Mouse (Mus musculus) MEL (cell line): ENCODE measurements around the gene Ctsa. TPM values are rescaled to one million over a fixed set of nuclear protein-coding genes. Genes with fewer than 3 reads are reported as not detected.
A peak's percentile ranks its signal among the peaks of the same experiment; 100 is the strongest.

Experiments
- DNase-seq: peaks from one replicate; pipeline ENCODE4 v3.0.0; 2011; ENCODE audit warnings: low read depth, low spot score
- H3K27ac ChIP-seq: 2 replicates; pipeline ENCODE4 v1.5.1; 2012; ENCODE audit warnings: low read depth, mild to moderate bottlenecking, control low read depth, low read length, moderate library complexity; ENCODE audit not compliant: control insufficient read depth
- H3K27me3 ChIP-seq, 2 experiments: fragments of 150-350 bp in 1 of 2; sonication (generic) in 1 of 2; 2 replicates each; pipeline ENCODE4 v1.6.1; 2012; ENCODE audit warnings: low read length in 2 of 2, mild to moderate bottlenecking in 2 of 2, improper control_type of control experiment in 1 of 2, moderate library complexity in 1 of 2; ENCODE audit not compliant: insufficient read depth in 2 of 2, control insufficient read depth in 1 of 2
- H3K36me3 ChIP-seq, 2 experiments: 2 replicates each; pipeline ENCODE4 v1.6.1; 2012 to 2014; ENCODE audit warnings: low read length in 2 of 2, improper control_type of control experiment in 1 of 2, inconsistent platforms in 1 of 2, mild to moderate bottlenecking in 1 of 2; ENCODE audit not compliant: insufficient read depth in 2 of 2, control insufficient read depth in 1 of 2
- H3K4me1 ChIP-seq, 2 experiments: fragments of 150-350 bp in 1 of 2; sonication (generic) in 1 of 2; 2 replicates each; pipeline ENCODE4 v1.6.1; 2012; ENCODE audit warnings: low read length in 2 of 2, improper control_type of control experiment in 1 of 2, mild to moderate bottlenecking in 1 of 2; ENCODE audit not compliant: insufficient read depth in 2 of 2, control insufficient read depth in 1 of 2
- H3K4me3 ChIP-seq, 2 experiments: fragments of 150-350 bp in 1 of 2; sonication (generic) in 1 of 2; 2 replicates each; pipeline ENCODE4 v1.5.1; 2012; ENCODE audit warnings: low read depth in 2 of 2, low read length in 2 of 2, mild to moderate bottlenecking in 2 of 2, moderate library complexity in 2 of 2, control low read depth in 1 of 2, improper control_type of control experiment in 1 of 2; ENCODE audit not compliant: control insufficient read depth in 1 of 2, insufficient read depth in 1 of 2
- H3K79me2 ChIP-seq: 2 replicates; pipeline ENCODE4 v1.6.1; 2012; ENCODE audit warnings: mild to moderate bottlenecking, low read length, moderate library complexity; ENCODE audit not compliant: control insufficient read depth, poor library complexity, insufficient read depth
- H3K9ac ChIP-seq: 2 replicates; pipeline ENCODE4 v1.6.1; 2012; ENCODE audit warnings: low read depth, mild to moderate bottlenecking, control low read depth, low read length, moderate library complexity; ENCODE audit not compliant: control insufficient read depth, poor library complexity, severe bottlenecking
- H3K9me3 ChIP-seq: fragments of 150-350 bp; sonication (generic); replicated peaks from 2 replicates; pipeline ENCODE4 v1.6.1; 2012; ENCODE audit warnings: mild to moderate bottlenecking, low read length, improper control_type of control experiment, moderate library complexity; ENCODE audit not compliant: insufficient read depth
- BHLHE40 ChIP-seq: IDR thresholded peaks from 2 replicates; pipeline ENCODE4 v1.6.1; 2012; ENCODE audit warnings: low read depth, mild to moderate bottlenecking, inconsistent platforms, low read length, improper control_type of control experiment, borderline replicate concordance
- CHD1 ChIP-seq: IDR thresholded peaks from 2 replicates; pipeline ENCODE4 v1.6.1; 2012; ENCODE audit warnings: low read depth, mild to moderate bottlenecking, inconsistent platforms, low read length, improper control_type of control experiment
- CHD2 ChIP-seq: IDR thresholded peaks from 2 replicates; pipeline ENCODE4 v1.6.1; 2011; ENCODE audit warnings: low read length, improper control_type of control experiment
- ELF1 ChIP-seq: IDR thresholded peaks from 2 replicates; pipeline ENCODE4 v1.6.1; 2014; ENCODE audit warnings: low read depth, mild to moderate bottlenecking, inconsistent platforms, low read length, improper control_type of control experiment, moderate library complexity
- EP300 ChIP-seq, 2 experiments: IDR thresholded peaks; 2 replicates each; pipeline ENCODE4 v1.6.1; 2011; ENCODE audit warnings: improper control_type of control experiment in 2 of 2, low read length in 2 of 2, low read depth in 1 of 2, mild to moderate bottlenecking in 1 of 2
- ETS1 ChIP-seq: IDR thresholded peaks from 2 replicates; pipeline ENCODE4 v1.6.1; 2012; ENCODE audit warnings: low read depth, mild to moderate bottlenecking, inconsistent platforms, low read length, improper control_type of control experiment, moderate library complexity
- GATA1 ChIP-seq: IDR thresholded peaks from 2 replicates; pipeline ENCODE4 v1.6.1; 2011; ENCODE audit warnings: low read depth, low read length, improper control_type of control experiment
- HCFC1 ChIP-seq: IDR thresholded peaks from 2 replicates; pipeline ENCODE4 v1.6.1; 2012; ENCODE audit warnings: low read depth, mild to moderate bottlenecking, inconsistent platforms, low read length, improper control_type of control experiment, moderate library complexity
- MAFK ChIP-seq: IDR thresholded peaks from 2 replicates; pipeline ENCODE4 v1.6.1; 2011; ENCODE audit warnings: low read depth, mild to moderate bottlenecking, low read length, improper control_type of control experiment, borderline replicate concordance
- MAZ ChIP-seq: IDR thresholded peaks from 2 replicates; pipeline ENCODE4 v1.6.1; 2012; ENCODE audit warnings: low read depth, mild to moderate bottlenecking, inconsistent platforms, low read length, improper control_type of control experiment
- MXI1 ChIP-seq: IDR thresholded peaks from 2 replicates; pipeline ENCODE4 v1.6.1; 2011; ENCODE audit warnings: mild to moderate bottlenecking, low read depth, low read length, improper control_type of control experiment
- MYC ChIP-seq: IDR thresholded peaks from 2 replicates; pipeline ENCODE4 v1.6.1; 2011; ENCODE audit warnings: low read depth, mild to moderate bottlenecking, low read length, improper control_type of control experiment, moderate library complexity
- NELFE ChIP-seq: IDR thresholded peaks from 2 replicates; pipeline ENCODE4 v1.6.1; 2011; ENCODE audit warnings: low read depth, low read length, improper control_type of control experiment
- NRF1 ChIP-seq: IDR thresholded peaks from 2 replicates; pipeline ENCODE4 v1.6.1; 2014; ENCODE audit warnings: low read depth, mild to moderate bottlenecking, inconsistent platforms, low read length, improper control_type of control experiment, moderate library complexity; ENCODE audit not compliant: poor library complexity, insufficient read depth, severe bottlenecking
- POLR2A ChIP-seq, 2 experiments: IDR thresholded peaks; 2 replicates each; pipeline ENCODE4 v1.6.1; 2011 to 2012; ENCODE audit warnings: low read length in 2 of 2, mild to moderate bottlenecking in 2 of 2, control low read depth in 1 of 2, improper control_type of control experiment in 1 of 2, low read depth in 1 of 2, moderate library complexity in 1 of 2; ENCODE audit not compliant: control insufficient read depth in 1 of 2, insufficient read depth in 1 of 2, poor library complexity in 1 of 2
- POLR2AphosphoS2 ChIP-seq: IDR thresholded peaks from 2 replicates; pipeline ENCODE4 v1.6.1; 2011; ENCODE audit warnings: low read length, improper control_type of control experiment
- RAD21 ChIP-seq: IDR thresholded peaks from 2 replicates; pipeline ENCODE4 v1.6.1; 2011; ENCODE audit warnings: mild to moderate bottlenecking, low read depth, low read length, improper control_type of control experiment
- RCOR1 ChIP-seq: IDR thresholded peaks from 2 replicates; pipeline ENCODE4 v1.6.1; 2012; ENCODE audit warnings: low read depth, mild to moderate bottlenecking, inconsistent platforms, low read length, improper control_type of control experiment
- SIN3A ChIP-seq: IDR thresholded peaks from 2 replicates; pipeline ENCODE4 v1.6.1; 2012; ENCODE audit warnings: low read length, improper control_type of control experiment, inconsistent platforms
- SMC3 ChIP-seq: IDR thresholded peaks from 2 replicates; pipeline ENCODE4 v1.6.1; 2011; ENCODE audit warnings: low read depth, low read length, improper control_type of control experiment
- TAL1 ChIP-seq: IDR thresholded peaks from 2 replicates; pipeline ENCODE4 v1.6.1; 2012; ENCODE audit warnings: mild to moderate bottlenecking, inconsistent platforms, low read length, moderate library complexity, mixed read lengths
- TBP ChIP-seq: IDR thresholded peaks from 2 replicates; pipeline ENCODE4 v1.8.0; 2011; ENCODE audit warnings: low read depth, low read length, improper control_type of control experiment
- TCF12 ChIP-seq: IDR thresholded peaks from 2 replicates; pipeline ENCODE4 v1.6.1; 2014; ENCODE audit warnings: low read depth, mild to moderate bottlenecking, inconsistent platforms, low read length, improper control_type of control experiment, moderate library complexity
- UBTF ChIP-seq: IDR thresholded peaks from 2 replicates; pipeline ENCODE4 v1.6.1; 2012; ENCODE audit warnings: low read depth, mild to moderate bottlenecking, inconsistent platforms, low read length, improper control_type of control experiment, moderate library complexity, borderline replicate concordance; ENCODE audit not compliant: insufficient read depth
- USF1 ChIP-seq: IDR thresholded peaks from 2 replicates; pipeline ENCODE4 v1.6.1; 2014; ENCODE audit warnings: low read depth, mild to moderate bottlenecking, inconsistent platforms, low read length, improper control_type of control experiment, moderate library complexity
- USF2 ChIP-seq, 2 experiments: IDR thresholded peaks; 2 replicates each; pipeline ENCODE4 v1.6.1; 2011 to 2012; ENCODE audit warnings: improper control_type of control experiment in 2 of 2, low read length in 2 of 2, borderline replicate concordance in 1 of 2, inconsistent platforms in 1 of 2, low read depth in 1 of 2, mild to moderate bottlenecking in 1 of 2; ENCODE audit not compliant: insufficient read depth in 1 of 2
- ZNF384 ChIP-seq: IDR thresholded peaks from 2 replicates; pipeline ENCODE4 v1.6.1; 2012; ENCODE audit warnings: low read depth, mild to moderate bottlenecking, inconsistent platforms, low read length, improper control_type of control experiment
- polyA plus RNA-seq, 2 experiments: library from polyadenylated mRNA; stranded (reverse) in 1 of 2; unstranded in 1 of 2; fragments of >175 nt in 1 of 2; fragments of >200 nt in 1 of 2; gene quantifications; 2 replicates each; pipeline versions ENCODE4 v1.2.1 to v1.2.4; 2012; ENCODE audit warnings: low replicate concordance in 2 of 2, low read depth in 1 of 2; ENCODE audit not compliant: insufficient read length in 2 of 2, insufficient read depth in 1 of 2, missing spikeins in 1 of 2
- total RNA-seq: library from RNA; depleted of rRNA; stranded (reverse); fragments of 300-350 nt; gene quantifications from 2 replicates; pipeline ENCODE4 v1.2.3, GENCODE M21; 2012

Gene Ctsa
- total and polyA plus RNA-seq, 3 experiments = 50.5 to 87.7 TPM; not detected in 1

GRCm38 (mm10) chr2:164825521-164825920 lies 7.2 kb upstream of the Ctsa start:
- H3K27me3 ChIP-seq = no peaks in the 10 kb centered on the region
- no peak overlapping the region for H3K27ac ChIP-seq
- H3K4me1 ChIP-seq = peaks cover 2 to 31% of the 10 kb centered on the region in 2 experiments; a peak in 3 of 4 replicates
- peaks cover 0 to 23% of the 10 kb centered on the region in 2 experiments; a peak in 2 of 4 replicates for H3K36me3 ChIP-seq
- peaks cover 4% of the 10 kb centered on the region for H3K79me2 ChIP-seq
- no peak overlapping the region for H3K9ac ChIP-seq
- H3K4me3 ChIP-seq = no peak overlapping the region
- no peak for DNase-seq
- TF ChIP-seq ETS1 = no peak
- TF ChIP-seq POLR2A (IDR thresholded peaks at IDR 0.05; ENCODE audit: control insufficient read depth in 1 of 2, insufficient read depth in 1 of 2, low read depth in 1 of 2, low read length in 2 of 2, poor library complexity in 1 of 2) = no peak
- no peak for TF ChIP-seq NELFE
- TF ChIP-seq CHD1 = no peak
- H3K9me3 ChIP-seq = no peaks in the 10 kb centered on the region

GRCm38 (mm10) chr2:164827146-164827850 lies 5.4 kb upstream of the Ctsa start:
- DNase-seq = peak; percentile 79
- Histone ChIP-seq H3K9ac (peak overlapping the region; percentile 38), H3K27ac (peak overlapping the region; percentile 72), H3K27me3 (no peaks in the 10 kb centered on the region), H3K9me3 (no peaks in the 10 kb centered on the region), H3K4me1 (peaks cover 2 to 24% of the 10 kb centered on the region in 2 experiments; a peak in 3 of 4 replicates), H3K36me3 (peaks cover 0 to 19% of the 10 kb centered on the region in 2 experiments; a peak in 2 of 4 replicates), H3K4me3 (no peak overlapping the region), H3K79me2 (peaks cover 4% of the 10 kb centered on the region)
- TF ChIP-seq POLR2A (IDR thresholded peaks at IDR 0.05; ENCODE audit: control insufficient read depth in 1 of 2, insufficient read depth in 1 of 2, low read depth in 1 of 2, low read length in 2 of 2, poor library complexity in 1 of 2) = peak in 1 of 2 experiments; percentile 24; a peak in 1 of 4 replicates
- TF ChIP-seq HCFC1 = no peak
- TF ChIP-seq GATA1 = peak; percentile 56
- no peak for TF ChIP-seq CHD1
- TF ChIP-seq CHD2 = no peak
- no peak for TF ChIP-seq POLR2AphosphoS2
- no peak for TF ChIP-seq TAL1
- no peak for TF ChIP-seq MAZ
- TF ChIP-seq RAD21 = no peak
- TF ChIP-seq TBP = 0 out of 2 replicates have a peak, but pooled peaks have one; percentile 51
- no peak for TF ChIP-seq RCOR1
- TF ChIP-seq MXI1 = 0 out of 2 replicates have a peak, but pooled peaks have one; percentile 47
- no peak for TF ChIP-seq USF1
- no peak for TF ChIP-seq BHLHE40
- no peak for TF ChIP-seq MAFK
- no peak for TF ChIP-seq UBTF
- peak; percentile 75 for TF ChIP-seq ETS1
- TF ChIP-seq NRF1 = no peak
- TF ChIP-seq EP300 (IDR thresholded peaks at IDR 0.05; ENCODE audit: low read depth in 1 of 2, low read length in 2 of 2) = peak in 1 of 2 experiments; percentile 53; a peak in 2 of 4 replicates
- 0 out of 2 replicates have a peak, but pooled peaks have one; percentile 46 for TF ChIP-seq MYC
- peak; percentile 80 for TF ChIP-seq SIN3A
- no peak for TF ChIP-seq SMC3
- TF ChIP-seq ZNF384 = no peak
- TF ChIP-seq ELF1 = no peak
- no peak for TF ChIP-seq USF2 (IDR thresholded peaks at IDR 0.05; ENCODE audit: borderline replicate concordance in 1 of 2, insufficient read depth in 1 of 2, low read depth in 1 of 2, low read length in 2 of 2)
- peak; percentile 42; the same call in 1 of the 2 replicates for TF ChIP-seq TCF12
